Mouse (Mus musculus) embryo, embryonic 10 days (tissue): ENCODE results near the gene Sft2d1.

Experiments
- DNase-seq: peaks from one replicate; pipeline ENCODE4 v3.0.0-alpha.2; 2015; ENCODE audit warnings: low spot score

The Sft2d1 gene

GRCm38 (mm10) chr17:8361281-8362103 is 50.6 kb downstream of the Sft2d1 start:
- DNase-seq: no peak

- peak; percentile 40 for DNase-seq
These were observed 56.9 kb downstream of the Sft2d1 start for GRCm38 (mm10) chr17:8367514-8368480.

DNA sequence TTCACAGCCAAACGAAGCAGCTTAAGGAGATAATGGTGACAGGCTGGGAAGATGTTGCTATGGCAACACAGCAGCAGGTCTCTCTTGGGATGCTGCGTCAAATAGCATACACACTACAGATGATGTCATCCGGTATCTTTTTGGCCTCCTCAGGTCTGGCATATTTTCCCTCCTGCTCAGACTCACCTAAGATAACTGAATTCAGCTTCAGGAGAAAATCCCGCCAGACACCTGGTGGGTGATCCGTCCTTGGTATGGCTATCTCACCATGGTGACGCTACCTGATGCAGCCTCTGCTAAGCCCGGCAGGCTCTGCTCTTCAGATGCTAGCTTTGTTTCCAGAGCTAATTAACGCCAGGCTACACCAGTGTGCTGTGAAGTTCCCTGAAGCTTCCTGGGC is 57.7 kb downstream of the Sft2d1 start:
- DNase-seq: peak; percentile 63

DNA sequence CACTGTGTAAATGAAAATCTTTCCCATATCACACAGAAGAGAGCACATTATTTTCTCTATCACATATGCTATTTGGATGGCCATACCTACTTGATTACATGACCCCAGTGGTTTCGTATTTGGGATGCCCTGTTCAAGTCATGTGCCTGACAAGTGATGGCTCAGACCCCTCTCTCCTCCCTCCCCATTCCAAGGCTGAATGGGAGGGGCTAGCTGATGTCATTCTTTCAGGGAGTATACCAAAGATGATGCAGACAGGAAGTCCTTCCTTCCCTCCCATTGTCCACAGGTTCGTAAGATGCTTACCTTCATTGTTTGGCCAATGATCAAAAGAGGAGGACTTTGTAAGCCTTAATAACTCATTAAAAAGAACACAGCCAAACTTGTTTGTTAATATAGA is 58.3 kb downstream of the Sft2d1 start:
- peak; percentile 23 for DNase-seq

DNA sequence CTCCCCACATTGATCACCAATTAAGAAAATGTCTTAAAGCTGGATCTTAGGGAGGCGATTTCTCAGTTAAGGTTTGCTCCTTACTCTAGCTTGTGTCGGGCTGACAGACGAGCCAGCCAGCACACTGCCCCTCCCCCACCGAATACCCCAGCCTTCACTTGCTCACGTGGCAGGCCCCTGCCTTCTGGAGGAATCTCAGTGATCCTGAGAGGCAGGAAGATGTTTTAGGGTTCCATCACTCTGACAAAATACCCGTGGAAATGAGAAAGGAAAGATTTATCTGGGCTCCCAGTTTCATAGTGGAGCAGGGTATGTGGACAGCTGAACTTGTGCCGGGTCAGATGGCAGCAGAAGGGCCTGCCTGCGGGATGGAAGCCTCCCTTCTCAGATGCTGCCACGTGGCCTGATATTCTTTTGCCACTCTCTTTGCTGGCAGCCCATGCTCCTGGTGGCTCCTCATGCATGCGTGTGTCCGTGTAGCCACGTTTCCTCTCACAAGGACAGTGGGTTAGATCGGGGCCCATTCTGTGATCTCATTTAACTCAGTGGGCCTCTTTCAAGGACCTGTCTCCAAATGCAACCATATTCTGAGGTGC is 59.8 kb downstream of the Sft2d1 start:
- DNase-seq: peak; percentile 68

DNA sequence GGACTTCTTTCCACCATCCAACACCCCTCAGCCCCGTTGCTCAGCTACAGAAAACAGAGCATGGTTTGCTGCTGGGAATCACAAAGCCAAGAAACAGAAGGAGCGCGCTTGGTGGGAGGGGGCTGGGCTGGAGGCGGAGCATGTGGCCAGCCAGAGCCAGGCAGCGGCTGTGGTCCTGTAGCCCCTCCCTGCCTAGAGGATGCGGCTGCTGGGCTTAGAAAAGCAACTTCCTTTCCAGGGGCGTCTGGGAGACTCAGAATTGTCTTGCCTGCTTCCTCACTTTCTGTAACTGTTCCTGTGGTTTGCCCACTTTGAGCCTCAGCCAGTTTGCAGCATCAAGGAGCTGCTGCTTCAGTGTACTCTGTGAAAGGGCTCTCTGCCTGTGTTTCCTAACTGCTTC is 60.9 kb downstream of the Sft2d1 start:
- peak; percentile 91 for DNase-seq

DNA sequence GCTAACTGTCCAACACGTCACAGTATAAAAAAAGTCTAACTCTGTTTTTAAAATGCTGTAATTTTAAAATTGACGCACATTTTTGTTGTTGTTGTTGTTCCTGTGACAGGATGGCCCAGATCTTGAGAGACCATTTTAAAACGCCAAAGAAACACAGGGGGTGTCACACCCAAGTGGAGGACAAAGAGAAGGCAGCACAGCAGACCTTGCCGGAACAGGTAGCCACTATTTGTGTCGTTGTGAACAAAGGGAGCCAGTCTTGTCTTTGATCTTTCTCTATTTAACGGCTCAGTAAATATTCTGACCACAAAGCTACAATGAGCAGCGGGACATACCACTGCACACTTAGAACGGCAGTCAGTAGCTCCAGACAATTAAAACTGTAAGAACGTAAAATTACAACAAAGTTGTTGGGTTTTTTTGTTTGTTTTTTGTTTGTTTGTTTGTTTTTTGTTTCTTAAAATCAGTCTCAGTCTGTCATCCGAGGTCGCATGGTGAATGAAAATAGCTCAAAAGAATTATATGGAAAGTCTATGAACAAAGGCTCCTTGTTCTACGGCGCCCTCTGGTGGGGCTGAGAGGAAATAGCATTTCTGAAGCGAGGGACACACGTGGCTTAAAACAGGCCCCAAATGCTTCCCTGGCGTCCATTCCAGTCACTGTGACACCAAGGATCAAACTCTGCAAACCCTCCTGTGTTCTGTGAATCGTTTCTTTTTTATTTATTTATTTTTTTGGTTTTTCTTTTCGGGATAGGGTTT is 61.6 kb downstream of the Sft2d1 start:
- peak; percentile 87 for DNase-seq
